Mouse (Mus musculus): ENCODE results near the gene Szt2.

The Szt2 gene

GRCm38 (mm10) chr4:118410871-118411270, 1.8 kb upstream of the Szt2 start:
- DNase-seq (ENCODE audit: low spot score) = no peak

GRCm38 (mm10) chr4:118402701-118403100, 6.4 kb downstream of the Szt2 start:
- no peak for DNase-seq (ENCODE audit: low spot score)

- no peak for DNase-seq (ENCODE audit: low spot score)
Observed at GRCm38 (mm10) chr4:118401918-118402317, 7.2 kb downstream of the Szt2 start.

DNA sequence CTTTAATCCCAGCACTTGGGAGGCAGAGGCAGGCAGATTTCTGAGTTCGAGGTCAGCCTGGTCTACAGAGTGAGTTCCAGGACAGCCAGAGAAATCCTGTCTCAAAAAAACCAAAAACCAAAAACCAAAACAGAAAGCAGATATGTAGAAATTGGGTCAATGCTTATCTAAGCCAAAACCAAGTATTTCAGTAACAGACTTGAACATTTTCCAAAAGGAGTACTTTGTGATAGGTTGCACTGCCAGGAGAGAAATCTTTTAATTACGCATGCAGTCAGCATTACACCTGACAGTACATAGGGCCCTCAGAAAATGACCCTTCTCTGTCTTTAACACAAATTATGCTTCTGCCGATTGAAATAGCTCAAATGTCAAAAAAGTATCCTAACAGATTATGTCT, 7.7 kb downstream of the Szt2 start:
- DNase-seq (ENCODE audit: low spot score) = no peak

DNA sequence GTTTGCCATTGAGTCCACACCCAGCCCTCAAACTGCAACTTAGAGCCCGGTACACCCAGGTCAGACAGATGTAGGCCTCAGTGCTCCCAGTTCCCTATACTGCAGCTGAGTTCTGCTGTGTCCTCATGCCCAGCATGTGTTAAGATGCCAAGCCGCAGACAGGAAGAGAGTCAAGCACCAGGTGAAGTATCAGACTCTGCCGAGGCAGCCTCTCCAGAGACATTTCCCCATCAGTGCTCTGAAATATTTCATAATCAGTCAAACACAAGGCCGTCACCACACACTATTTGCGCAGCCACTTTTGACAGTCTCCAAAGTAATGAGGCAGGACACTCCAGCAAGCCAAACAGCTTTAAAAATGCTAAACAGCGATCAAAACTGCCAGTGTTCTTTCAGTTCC, 10.7 kb downstream of the Szt2 start:
- no peak for DNase-seq (ENCODE audit: low spot score)

- no peak for DNase-seq (ENCODE audit: low spot score)
Observed at GRCm38 (mm10) chr4:118396433-118396832, 12.6 kb downstream of the Szt2 start.

- DNase-seq (ENCODE audit: low spot score) = no peak
Observed at GRCm38 (mm10) chr4:118395289-118395688, 13.8 kb downstream of the Szt2 start.

GRCm38 (mm10) chr4:118394505-118394904, 14.6 kb downstream of the Szt2 start:
- DNase-seq (ENCODE audit: low spot score) = no peak

GRCm38 (mm10) chr4:118390146-118390545, 18.9 kb downstream of the Szt2 start:
- DNase-seq (ENCODE audit: low spot score) = no peak

DNA sequence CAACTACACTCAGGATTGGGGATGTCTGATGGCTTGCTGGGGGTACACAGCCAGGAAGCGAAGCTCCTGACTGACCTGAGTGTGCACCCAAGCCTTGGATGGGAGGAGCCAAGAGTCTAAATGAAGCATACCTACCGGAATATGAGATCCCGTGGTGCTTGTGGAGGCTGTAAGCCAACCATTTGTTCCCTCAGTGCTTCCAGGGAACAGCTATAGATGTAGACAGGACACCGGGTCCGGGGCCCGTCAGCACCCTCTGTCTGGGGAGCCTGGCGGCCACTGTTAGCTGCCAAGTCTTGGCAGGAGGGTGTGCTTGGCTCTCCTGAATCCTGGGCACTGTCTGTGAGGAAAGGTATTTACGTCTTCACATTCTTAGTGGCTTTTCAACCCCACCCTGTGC, 21.8 kb downstream of the Szt2 start:
- no peak for DNase-seq (ENCODE audit: low spot score)

GRCm38 (mm10) chr4:118383271-118383670, 25.8 kb downstream of the Szt2 start:
- no peak for DNase-seq (ENCODE audit: low spot score)

- no peak for DNase-seq (ENCODE audit: low spot score)
Observed at GRCm38 (mm10) chr4:118375999-118376398, 33.1 kb downstream of the Szt2 start.

- DNase-seq (ENCODE audit: low spot score) = no peak
Observed at GRCm38 (mm10) chr4:118371822-118372221, 37.3 kb downstream of the Szt2 start.

DNA sequence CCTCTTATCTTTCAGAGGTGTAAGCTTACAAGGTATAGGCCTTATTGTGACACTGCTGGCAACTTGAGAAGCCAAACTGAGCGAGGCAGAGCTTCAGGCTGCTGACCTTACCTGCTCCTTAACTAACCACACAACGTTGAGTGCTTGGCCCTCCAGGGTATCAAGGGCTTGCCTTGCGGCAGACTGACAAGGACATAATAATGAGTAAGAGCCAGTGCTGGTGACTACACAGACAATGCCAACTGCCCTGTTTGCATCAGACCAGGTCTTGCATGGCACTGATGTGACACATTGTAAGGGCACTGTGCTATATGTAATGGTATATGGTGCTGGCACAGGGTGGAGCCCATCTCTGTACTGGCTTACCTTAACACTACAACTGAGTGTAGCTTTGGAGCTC, 40.5 kb downstream of the Szt2 start:
- DNase-seq (ENCODE audit: low spot score) = no peak

DNA sequence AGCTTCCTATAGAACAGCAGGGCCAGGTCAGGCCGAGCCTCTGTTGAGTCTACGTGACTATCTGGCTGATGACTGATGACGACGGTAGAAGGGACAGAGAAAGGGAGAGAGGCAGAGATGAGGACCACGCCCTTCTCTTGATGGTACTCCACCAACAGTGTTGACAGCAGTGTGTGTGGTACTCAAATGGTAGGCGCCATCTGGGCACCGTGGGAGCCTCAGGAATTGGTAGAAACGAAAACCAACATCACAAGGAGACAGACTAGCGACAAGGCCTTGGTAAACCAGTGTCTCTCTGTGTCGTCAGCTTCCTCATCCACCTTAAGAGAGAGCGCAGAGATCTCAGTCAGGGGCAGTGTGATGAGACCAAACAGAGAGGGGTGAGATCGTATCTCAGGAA, 41.5 kb downstream of the Szt2 start:
- no peak for DNase-seq (ENCODE audit: low spot score)

DNA sequence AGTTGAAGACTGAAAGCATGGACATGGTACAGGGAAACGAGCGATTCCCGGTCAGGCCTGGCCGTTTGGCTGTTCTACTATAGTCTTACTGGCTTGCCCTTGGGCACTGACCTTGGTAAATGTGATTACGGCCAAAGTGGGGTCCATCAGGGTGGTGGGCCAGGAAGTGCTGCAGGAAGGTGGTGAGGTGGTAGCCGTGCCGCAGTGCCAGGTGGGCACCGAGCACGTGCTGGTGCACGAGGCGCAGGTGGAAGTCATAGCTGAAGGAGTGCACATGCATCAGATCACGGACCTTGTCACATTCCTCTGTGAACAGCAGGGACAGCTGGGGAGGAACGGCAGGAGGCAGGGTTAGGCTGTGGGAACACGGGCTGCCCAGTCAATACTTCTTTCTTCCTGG, 43.1 kb downstream of the Szt2 start:
- no peak for DNase-seq (ENCODE audit: low spot score)

GRCm38 (mm10) chr4:118364641-118365040, 44.4 kb downstream of the Szt2 start:
- no peak for DNase-seq (ENCODE audit: low spot score)

- no peak for DNase-seq (ENCODE audit: low spot score)
Observed at GRCm38 (mm10) chr4:118363985-118364384, 45.1 kb downstream of the Szt2 start.

GRCm38 (mm10) chr4:118362879-118363278, 46.2 kb downstream of the Szt2 start:
- DNase-seq (ENCODE audit: low spot score) = no peak

GRCm38 (mm10) chr4:118361451-118361850, 47.6 kb downstream of the Szt2 start:
- no peak for DNase-seq (ENCODE audit: low spot score)

- DNase-seq (ENCODE audit: low spot score) = no peak
Observed at GRCm38 (mm10) chr4:118359896-118360720, 49.0 kb downstream of the Szt2 start.

DNA sequence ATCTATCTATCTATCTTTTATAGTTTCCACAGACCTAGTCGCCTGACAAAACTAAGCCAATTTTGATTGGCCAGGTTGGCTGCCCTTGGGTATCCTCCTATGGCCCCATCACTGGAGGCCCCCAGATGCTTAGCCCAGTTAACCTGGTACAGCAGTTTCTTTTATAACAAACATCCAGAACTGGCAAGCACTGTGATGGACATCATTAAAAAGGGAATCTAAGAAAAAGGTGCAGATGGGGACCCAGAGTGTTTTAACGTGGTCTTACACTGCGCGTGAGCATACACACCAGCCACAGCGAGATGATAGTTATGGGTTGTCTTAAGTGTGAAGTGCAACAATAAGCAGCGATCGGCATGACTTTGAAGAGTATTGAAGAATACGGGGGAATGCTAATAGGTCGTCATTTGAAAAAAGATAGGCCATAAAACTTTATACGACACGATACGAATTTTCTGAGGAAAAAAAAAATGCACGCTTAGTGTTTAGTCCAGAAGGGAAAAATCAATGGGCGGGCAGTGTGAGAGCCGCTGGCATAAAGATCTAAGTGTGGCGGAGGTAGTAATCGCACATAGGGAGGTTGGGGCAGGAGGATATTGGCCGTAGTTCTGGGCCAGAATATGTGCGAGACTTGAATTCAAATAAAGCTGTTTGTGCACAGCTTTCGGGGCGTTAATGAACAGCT, 49.7 kb downstream of the Szt2 start:
- DNase-seq (ENCODE audit: low spot score) = no peak

DNA sequence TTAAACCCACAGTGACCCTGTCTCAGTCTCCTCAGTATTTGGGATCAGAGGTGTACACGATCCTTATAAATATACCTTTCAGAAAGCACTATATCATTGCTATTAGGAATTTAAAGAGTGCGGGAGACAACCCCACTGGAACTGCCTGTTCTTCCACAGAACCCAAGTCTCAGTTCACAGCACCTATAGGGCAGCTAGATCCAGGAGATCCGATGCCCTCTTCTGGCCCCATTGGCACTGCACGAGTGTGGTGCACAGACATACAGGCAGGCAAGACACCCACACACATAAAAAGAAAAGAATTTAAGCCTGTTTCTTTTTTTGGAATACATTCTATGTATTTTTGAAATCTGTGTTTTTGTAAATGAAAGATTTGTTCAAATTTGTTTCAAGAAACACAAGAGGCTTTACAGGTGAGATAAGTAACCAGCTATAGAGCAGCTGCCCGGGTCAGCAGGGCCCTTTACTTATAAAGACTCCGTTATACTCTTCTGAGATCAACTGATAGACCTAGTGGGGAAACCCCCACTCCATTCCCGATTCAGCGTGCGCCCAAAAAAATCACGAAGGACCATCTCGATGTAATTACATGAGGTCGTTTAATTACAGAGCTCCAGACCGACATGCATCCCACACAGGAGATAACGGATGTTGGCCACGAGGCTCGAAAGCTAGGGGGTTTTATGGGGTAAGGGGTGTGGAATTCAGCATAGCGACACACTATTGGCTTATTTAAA, 50.7 kb downstream of the Szt2 start:
- no peak for DNase-seq (ENCODE audit: low spot score)
